Mouse (Mus musculus): Measurements from ENCODE around the gene Gm11060. TPM values are rescaled to one million over a fixed set of nuclear protein-coding genes. Genes with fewer than 3 reads are reported as not detected.

The Gm11060 gene
- polyA plus RNA-seq, 1 experiment from 2014 or later: not detected

DNA sequence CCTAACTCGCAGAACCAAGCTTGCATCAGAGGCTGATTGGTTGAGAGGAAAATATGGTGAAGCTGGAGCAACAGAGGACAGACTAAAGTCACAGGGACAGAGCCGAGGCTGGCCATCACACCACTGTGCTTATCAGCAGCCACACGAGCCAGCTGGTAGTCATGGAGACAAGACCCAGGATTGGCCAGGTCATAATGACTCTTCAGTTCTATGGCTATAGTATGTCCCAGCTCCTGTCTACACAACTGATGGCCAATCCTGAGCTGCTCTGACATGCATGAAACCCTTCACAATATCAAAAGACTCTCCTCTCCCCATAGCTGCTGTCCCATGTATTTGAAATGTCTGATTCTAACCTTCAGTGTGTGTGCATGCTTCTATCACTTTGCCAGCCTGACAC lies 3.8 kb upstream of the Gm11060 start:
- H3K9ac ChIP-seq: no peak overlapping the region
- H3K9me3 ChIP-seq: no peaks in the 10 kb centered on the region
- peaks cover 17% of the 10 kb centered on the region for H3K4me1 ChIP-seq
- WGBS: 82% methylated on average over 3 of the region's 3 CpGs
- H3K27ac ChIP-seq: no peak overlapping the region
- no peak for ATAC-seq (replicated peaks)
- no peak overlapping the region for H3K4me2 ChIP-seq
- H3K4me3 ChIP-seq: no peak overlapping the region
- no peaks in the 10 kb centered on the region for H3K27me3 ChIP-seq (replicated peaks)
- H3K36me3 ChIP-seq (replicated peaks): no peaks in the 10 kb centered on the region

DNA sequence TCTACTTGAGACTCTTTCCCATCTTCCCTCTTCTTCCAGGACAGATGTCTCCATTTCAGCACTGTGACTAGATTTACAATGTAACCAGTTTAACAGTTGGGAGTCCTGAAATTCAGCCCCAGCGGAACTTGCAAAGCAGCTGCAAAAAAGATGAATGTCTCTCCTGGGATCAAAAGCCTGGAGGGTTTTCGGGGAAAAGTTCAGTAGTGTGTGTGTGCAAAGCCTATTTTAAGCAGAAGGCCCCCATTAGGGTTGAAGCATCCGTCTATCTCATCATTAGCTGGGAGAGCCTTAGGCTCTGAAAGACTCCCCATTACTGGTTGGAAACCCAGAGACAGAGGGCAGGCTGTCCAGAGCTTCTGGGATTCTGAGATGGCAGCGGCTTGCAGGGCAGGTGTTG lies 2.7 kb upstream of the Gm11060 start:
- H3K4me2 ChIP-seq: no peak overlapping the region
- no peak overlapping the region for H3K9ac ChIP-seq
- 0 out of 2 replicates have a peak overlapping the region, but pooled peaks have one; percentile 42 for H3K27ac ChIP-seq
- peak; percentile 3; the same call in 1 of the 2 replicates for ATAC-seq (replicated peaks)
- H3K9me3 ChIP-seq: no peaks in the 10 kb centered on the region
- WGBS: 61% methylated on average over 4 of the region's 4 CpGs
- H3K4me1 ChIP-seq: peaks cover 17% of the 10 kb centered on the region
- no peaks in the 10 kb centered on the region for H3K36me3 ChIP-seq (replicated peaks)
- no peak overlapping the region for H3K4me3 ChIP-seq
- H3K27me3 ChIP-seq (replicated peaks): no peaks in the 10 kb centered on the region

DNA sequence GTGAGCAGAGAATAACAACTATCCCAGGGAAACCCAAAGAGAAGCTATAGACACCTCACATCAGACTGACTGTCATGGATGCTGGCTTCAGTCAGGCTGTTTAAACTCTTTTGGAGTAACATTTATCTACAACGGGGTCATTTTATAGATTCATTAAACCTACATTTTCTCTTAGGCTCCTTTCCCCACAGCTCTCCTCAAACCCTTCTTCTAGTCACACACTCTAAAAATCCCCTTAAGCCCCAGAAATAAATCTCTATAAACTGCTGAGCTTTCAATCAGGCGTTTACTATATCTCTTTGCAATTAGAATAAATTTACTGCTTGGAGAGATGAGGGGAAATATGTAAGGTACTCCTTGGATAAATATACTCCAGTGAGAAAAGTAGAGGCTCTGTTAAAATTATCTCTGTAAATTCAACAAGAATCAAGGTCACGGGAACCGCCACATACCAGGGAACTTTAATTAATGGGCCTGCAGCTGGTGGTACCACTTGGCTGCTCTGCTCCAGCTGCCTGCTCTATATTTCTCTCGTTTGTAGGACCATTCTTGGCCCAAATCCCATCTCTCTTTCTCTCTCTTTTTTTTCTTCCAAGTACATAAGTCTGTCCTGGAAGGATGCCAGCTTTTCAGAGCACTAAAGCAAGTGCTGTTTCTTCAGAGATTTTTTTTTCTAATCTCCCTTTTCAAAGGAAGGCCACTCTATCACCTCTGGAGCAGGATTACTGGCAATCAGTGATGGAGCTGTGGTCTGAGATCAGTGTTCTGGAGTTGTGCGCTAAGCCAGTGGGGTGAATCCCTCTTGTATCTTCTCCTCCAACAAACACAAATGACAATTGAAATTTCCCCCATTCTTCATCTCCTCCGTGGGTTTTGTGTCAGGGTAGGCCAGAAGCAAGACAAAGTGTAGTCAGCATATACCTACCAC lies 2.0 kb upstream of the Gm11060 start:
- no peak overlapping the region for H3K4me2 ChIP-seq
- H3K4me3 ChIP-seq: no peak overlapping the region
- no peak overlapping the region for H3K9ac ChIP-seq
- 32% methylated on average over 7 of the region's 7 CpGs for WGBS
- ATAC-seq (replicated peaks): peak; percentile 77
- no peaks in the 10 kb centered on the region for H3K9me3 ChIP-seq
- H3K4me1 ChIP-seq: peaks cover 17% of the 10 kb centered on the region
- H3K36me3 ChIP-seq (replicated peaks): no peaks in the 10 kb centered on the region
- H3K27me3 ChIP-seq (replicated peaks): no peaks in the 10 kb centered on the region
- H3K27ac ChIP-seq: peak overlapping the region; percentile 42; the same call in 1 of the 2 replicates

DNA sequence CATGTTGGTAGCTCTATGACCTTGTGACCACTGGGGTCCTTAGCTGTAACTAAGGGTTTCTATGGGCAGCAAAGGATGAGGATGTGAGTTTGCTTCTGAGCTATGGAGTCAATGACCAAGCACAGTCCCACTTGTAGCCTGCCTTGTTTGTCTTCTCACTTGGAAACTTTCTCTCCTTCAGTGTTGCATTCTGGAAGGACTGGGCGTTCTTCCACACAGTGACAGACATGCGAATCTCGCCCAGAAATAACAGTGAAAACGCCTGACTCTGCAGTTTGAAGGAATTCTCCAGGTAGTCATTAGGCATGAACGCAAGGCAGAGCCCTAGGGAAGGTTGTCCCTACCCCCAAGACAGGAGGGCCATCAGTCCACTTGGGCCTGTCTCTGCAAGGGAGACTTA lies 827 bp upstream of the Gm11060 start:
- H3K9me3 ChIP-seq: no peaks in the 10 kb centered on the region
- no peaks in the 10 kb centered on the region for H3K36me3 ChIP-seq (replicated peaks)
- H3K9ac ChIP-seq: no peak overlapping the region
- H3K27ac ChIP-seq: no peak overlapping the region
- H3K4me2 ChIP-seq: no peak overlapping the region
- 86% methylated on average over 5 of the region's 5 CpGs for WGBS
- H3K4me3 ChIP-seq: no peak overlapping the region
- H3K4me1 ChIP-seq: peaks cover 17% of the 10 kb centered on the region
- ATAC-seq (replicated peaks): no peak
- H3K27me3 ChIP-seq (replicated peaks): no peaks in the 10 kb centered on the region

DNA sequence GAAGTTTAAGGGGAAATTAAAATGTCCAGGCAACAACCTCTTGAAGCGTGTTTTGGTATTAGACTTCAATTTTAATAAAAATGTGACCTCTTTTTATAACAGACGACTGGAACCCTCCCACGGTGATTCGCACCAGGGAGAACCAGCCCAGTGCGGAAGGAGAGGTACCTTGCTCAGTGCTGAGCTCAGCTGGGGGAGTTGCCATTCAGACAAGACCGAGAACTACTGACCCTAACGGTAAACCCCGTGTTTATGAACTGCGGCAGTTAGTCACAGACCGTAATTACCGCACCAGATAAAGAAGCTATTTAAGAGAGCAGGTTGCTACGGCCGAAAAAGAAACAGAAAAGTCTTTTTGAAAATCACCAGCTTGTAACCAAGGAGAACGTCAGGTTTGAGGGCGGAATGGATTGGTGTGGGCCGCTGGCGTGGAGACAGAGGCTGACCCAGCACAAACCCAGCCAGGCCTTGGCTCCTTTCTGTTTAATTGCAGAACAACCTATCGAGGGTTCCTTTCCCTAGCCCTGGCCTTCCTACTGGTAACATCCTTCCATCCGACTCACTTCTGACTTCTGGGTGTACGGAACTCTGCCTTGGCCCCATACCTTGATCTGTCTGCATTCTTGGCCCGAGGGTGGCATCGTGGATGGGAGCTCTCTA lies 5.6 kb downstream of the Gm11060 start:
- H3K36me3 ChIP-seq (replicated peaks): no peaks in the 10 kb centered on the region
- no peak overlapping the region for H3K27ac ChIP-seq
- no peak overlapping the region for H3K4me3 ChIP-seq
- 86% methylated on average over 22 of the region's 22 CpGs for WGBS
- H3K9ac ChIP-seq: no peak overlapping the region
- H3K9me3 ChIP-seq: no peaks in the 10 kb centered on the region
- H3K27me3 ChIP-seq (replicated peaks): no peaks in the 10 kb centered on the region
- no peak overlapping the region for H3K4me2 ChIP-seq
- no peak for ATAC-seq (replicated peaks)
- no peaks in the 10 kb centered on the region for H3K4me1 ChIP-seq

DNA sequence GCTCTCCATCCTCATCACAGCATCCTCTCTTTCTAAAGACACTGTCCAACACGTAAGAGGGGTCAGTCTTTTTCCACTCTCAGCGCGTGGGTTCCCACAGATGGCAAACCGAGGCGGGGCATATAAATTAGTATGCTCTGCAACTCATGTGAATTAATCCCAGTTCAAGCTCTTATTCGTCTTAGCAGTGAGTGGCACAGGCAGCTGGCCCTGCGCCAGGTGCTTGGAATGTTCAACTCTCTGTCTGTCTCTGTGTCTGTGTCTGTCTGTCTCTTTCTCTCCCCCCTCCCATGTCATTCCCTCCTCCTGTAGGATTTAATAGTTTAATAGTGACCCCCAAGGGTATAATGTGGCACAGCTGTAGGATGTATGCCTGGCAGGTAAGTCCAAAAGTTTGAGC lies 7.6 kb downstream of the Gm11060 start:
- H3K4me1 ChIP-seq: no peaks in the 10 kb centered on the region
- H3K27me3 ChIP-seq (replicated peaks): no peaks in the 10 kb centered on the region
- 40% methylated on average over 7 of the region's 7 CpGs for WGBS
- no peak overlapping the region for H3K4me2 ChIP-seq
- no peak overlapping the region for H3K4me3 ChIP-seq
- no peak for ATAC-seq (replicated peaks)
- no peak overlapping the region for H3K27ac ChIP-seq
- no peaks in the 10 kb centered on the region for H3K36me3 ChIP-seq (replicated peaks)
- no peak overlapping the region for H3K9ac ChIP-seq
- no peaks in the 10 kb centered on the region for H3K9me3 ChIP-seq

DNA sequence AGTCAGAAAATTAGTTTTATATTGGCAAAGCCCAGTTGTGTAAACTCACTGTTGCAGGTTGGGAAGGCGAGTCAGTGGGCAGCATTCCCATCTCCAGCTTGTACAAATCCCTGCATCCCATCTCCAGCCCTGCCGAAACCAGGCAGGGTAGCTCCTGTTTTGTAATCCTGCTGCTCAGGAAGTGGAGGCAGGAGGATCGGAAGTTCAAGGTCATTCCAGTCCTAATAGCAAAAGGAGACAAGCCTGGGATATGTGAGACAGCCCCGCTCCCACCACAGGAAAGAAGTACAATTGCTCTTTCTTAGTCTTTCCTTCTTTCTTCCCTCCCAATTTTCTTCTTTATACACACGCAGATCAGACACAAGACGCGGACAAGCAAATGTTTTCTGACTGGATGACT lies 8.7 kb downstream of the Gm11060 start:
- Histone ChIP-seq H3K4me2 (no peak overlapping the region), H3K36me3 (replicated peaks) (no peaks in the 10 kb centered on the region), H3K27ac (no peak overlapping the region), H3K4me1 (no peaks in the 10 kb centered on the region), H3K27me3 (replicated peaks) (no peaks in the 10 kb centered on the region), H3K4me3 (no peak overlapping the region), H3K9ac (no peak overlapping the region), H3K9me3 (no peaks in the 10 kb centered on the region)
- ATAC-seq (replicated peaks): no peak
- 67% methylated on average over 7 of the region's 7 CpGs for WGBS

DNA sequence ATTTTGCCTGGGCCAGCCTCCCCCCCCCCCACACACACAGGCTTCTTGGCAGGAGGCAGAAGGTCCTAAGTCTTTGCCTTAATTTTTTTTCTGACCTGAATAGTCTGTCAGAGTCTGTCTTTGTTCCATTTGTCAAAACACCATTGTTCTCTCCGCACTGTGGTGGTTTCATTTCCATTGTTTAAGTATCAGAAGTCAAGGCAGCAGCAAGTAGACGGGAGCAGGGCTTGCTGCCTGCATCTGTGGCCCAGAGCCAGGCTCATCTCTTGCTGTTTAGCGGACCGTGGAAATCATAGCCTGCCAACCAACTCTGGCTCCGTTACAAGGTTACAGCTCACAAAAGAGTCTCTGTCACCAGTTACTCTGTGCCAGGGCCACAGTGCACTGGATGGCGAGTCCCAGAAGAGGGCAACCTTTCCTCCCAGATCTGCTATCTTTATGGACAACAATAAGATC lies 16.9 kb downstream of the Gm11060 start:
- peaks cover 27% of the 10 kb centered on the region for H3K27me3 ChIP-seq (replicated peaks)
- H3K9me3 ChIP-seq: no peaks in the 10 kb centered on the region
- H3K4me2 ChIP-seq: no peak overlapping the region
- no peak overlapping the region for H3K4me3 ChIP-seq
- 5% methylated on average over 6 of the region's 6 CpGs for WGBS
- no peak overlapping the region for H3K27ac ChIP-seq
- H3K4me1 ChIP-seq: no peaks in the 10 kb centered on the region
- no peaks in the 10 kb centered on the region for H3K36me3 ChIP-seq (replicated peaks)
- peak; percentile 89 for ATAC-seq (replicated peaks)
- no peak overlapping the region for H3K9ac ChIP-seq

DNA sequence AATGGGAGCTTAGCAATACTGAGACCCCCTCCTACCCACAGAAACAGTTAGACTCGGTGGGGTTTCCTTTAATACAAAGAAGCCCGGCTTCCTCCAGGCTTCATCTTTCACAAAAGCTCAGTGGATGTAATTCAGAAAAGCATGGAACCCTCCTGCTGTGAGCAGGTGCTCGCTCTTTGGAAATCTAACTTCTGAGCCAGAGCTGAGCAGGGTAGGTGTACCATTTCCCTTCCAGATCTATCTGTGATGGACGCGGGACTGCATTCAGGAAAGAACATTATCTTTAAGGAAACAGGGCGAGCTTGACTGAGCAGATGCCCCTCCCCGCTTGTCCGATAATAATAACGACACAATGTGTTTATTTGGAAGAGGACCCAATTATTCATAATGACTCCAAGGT lies 22.3 kb downstream of the Gm11060 start:
- WGBS: 9% methylated on average over 9 of the region's 9 CpGs
- no peak overlapping the region for H3K4me3 ChIP-seq
- H3K9me3 ChIP-seq: no peaks in the 10 kb centered on the region
- peaks cover 73% of the 10 kb centered on the region for H3K27me3 ChIP-seq (replicated peaks)
- H3K9ac ChIP-seq: no peak overlapping the region
- H3K4me2 ChIP-seq: no peak overlapping the region
- no peaks in the 10 kb centered on the region for H3K4me1 ChIP-seq
- no peak for ATAC-seq (replicated peaks)
- H3K36me3 ChIP-seq (replicated peaks): no peaks in the 10 kb centered on the region
- no peak overlapping the region for H3K27ac ChIP-seq

DNA sequence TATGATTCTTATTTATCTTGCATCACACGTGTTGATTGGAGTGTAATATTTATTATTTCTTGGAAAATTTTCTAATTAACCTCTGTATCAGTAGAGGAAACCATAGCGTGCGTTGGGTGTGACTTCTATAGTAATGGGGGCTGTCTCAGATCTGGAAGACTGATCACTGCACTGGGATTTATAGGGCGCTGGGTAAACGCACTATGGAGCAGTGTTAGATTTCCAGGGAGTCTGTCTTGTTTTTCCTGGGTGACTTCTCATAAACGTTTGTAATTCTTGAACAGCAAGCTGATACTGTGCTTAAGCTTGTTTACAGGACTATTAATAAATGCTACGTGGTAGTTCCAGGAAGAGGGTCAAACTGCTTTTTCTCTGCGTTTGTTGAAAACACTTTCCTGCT lies 25.9 kb downstream of the Gm11060 start:
- no peak overlapping the region for H3K27ac ChIP-seq
- no peaks in the 10 kb centered on the region for H3K36me3 ChIP-seq (replicated peaks)
- no peak overlapping the region for H3K9ac ChIP-seq
- H3K27me3 ChIP-seq (replicated peaks): peaks cover 88% of the 10 kb centered on the region
- WGBS: 76% methylated on average over 8 of the region's 8 CpGs
- no peak overlapping the region for H3K4me3 ChIP-seq
- 0 out of 2 replicates have a peak, but pooled peaks cover under 1% of the 10 kb centered on the region for H3K4me1 ChIP-seq
- no peaks in the 10 kb centered on the region for H3K9me3 ChIP-seq
- ATAC-seq (replicated peaks): no peak
- no peak overlapping the region for H3K4me2 ChIP-seq

DNA sequence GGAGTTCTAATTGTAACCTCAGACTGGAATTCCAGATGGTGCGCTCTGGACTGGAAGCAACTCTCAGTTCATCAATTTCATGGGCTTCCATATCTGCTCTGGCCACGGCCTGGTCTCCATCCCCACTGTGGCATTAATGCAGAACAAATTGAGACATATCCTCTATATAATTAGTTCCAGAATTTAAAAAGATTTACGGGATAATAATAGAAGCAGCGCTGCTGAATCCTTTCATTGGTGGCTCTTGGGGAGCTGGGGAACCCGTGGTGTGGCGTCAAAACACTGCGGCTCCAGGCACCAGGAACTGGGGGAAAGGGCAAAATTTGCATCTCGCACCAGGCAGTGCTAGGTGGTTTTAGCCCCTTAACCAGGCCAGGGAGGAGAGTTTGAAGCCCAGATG lies 30.4 kb downstream of the Gm11060 start:
- Histone ChIP-seq H3K36me3 (replicated peaks) (no peaks in the 10 kb centered on the region), H3K27me3 (replicated peaks) (peaks cover 88% of the 10 kb centered on the region), H3K4me2 (no peak overlapping the region), H3K4me1 (peaks cover 13% of the 10 kb centered on the region; the same call in 1 of the 2 replicates), H3K9me3 (no peaks in the 10 kb centered on the region), H3K4me3 (no peak overlapping the region), H3K27ac (no peak overlapping the region), H3K9ac (no peak overlapping the region)
- WGBS: 2% methylated on average over 8 of the region's 8 CpGs
- 0 out of 2 replicates have a peak, but pooled peaks have one; percentile 17 for ATAC-seq (replicated peaks)

DNA sequence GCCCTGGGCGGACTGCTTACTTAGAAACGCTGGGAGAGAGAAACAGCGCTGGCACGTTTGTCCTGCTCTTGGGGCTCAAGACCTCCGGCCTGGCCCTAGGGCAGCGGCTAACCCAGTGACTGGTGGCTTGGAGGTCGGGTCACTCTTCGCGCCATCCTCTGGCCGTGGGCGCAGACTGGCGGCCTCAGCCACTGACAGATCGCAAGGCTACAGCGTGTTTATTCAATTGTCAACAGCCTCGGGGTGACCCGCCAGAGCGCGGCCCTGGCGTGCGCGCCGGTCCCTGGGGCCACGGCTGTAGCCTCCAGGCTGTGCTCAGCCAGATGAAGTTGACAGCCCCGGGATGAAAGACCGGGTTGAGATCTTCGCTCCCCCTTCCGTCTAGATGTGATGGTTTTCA lies 31.1 kb downstream of the Gm11060 start:
- peak; percentile 18; the same call in 1 of the 2 replicates for ATAC-seq (replicated peaks)
- no peaks in the 10 kb centered on the region for H3K36me3 ChIP-seq (replicated peaks)
- H3K9me3 ChIP-seq: no peaks in the 10 kb centered on the region
- no peak overlapping the region for H3K9ac ChIP-seq
- no peak overlapping the region for H3K4me3 ChIP-seq
- H3K27me3 ChIP-seq (replicated peaks): peaks cover 88% of the 10 kb centered on the region
- WGBS: under 1% methylated on average over 27 of the region's 27 CpGs
- no peak overlapping the region for H3K27ac ChIP-seq
- no peak overlapping the region for H3K4me2 ChIP-seq
- peaks cover 13% of the 10 kb centered on the region; the same call in 1 of the 2 replicates for H3K4me1 ChIP-seq
